Mouse (Mus musculus) forebrain, postnatal 0 days (tissue): ENCODE measurements at regions not wholly inside any gene's neighbourhood (a gene's known extent, or its start where the extent isn't known, plus 50 kb on each side); places are given as distances from the start of the nearest gene placed in this dataset.

Experiments used
- ATAC-seq: fragments of 200-750 bp; cut with Nextera tagmentation; 2 replicates; pipeline ENCODE4 v1.8.0; 2017; ENCODE audit warnings: mild to moderate bottlenecking, moderate library complexity
- DNase-seq: peaks from one replicate; pipeline ENCODE4 v3.0.0-alpha.2; 2015
- H3K27ac ChIP-seq: fragments of 300-500 bp; sonication (generic); 2 replicates; pipeline ENCODE4 v1.5.1; 2014; ENCODE audit warnings: low read depth, mild to moderate bottlenecking, antibody characterized with exemption, low read length, moderate library complexity, mixed read lengths
- H3K27me3 ChIP-seq: fragments of 300-500 bp; sonication (generic); 2 replicates; pipeline ENCODE4 v1.6.1; 2014; ENCODE audit warnings: mild to moderate bottlenecking, low read length, mixed read lengths; ENCODE audit not compliant: insufficient read depth
- H3K36me3 ChIP-seq: fragments of 300-500 bp; sonication (generic); 2 replicates; pipeline ENCODE4 v1.6.1; 2014; ENCODE audit warnings: mild to moderate bottlenecking, moderate library complexity; ENCODE audit not compliant: insufficient read depth
- H3K4me1 ChIP-seq: fragments of 300-500 bp; sonication (generic); 2 replicates; pipeline ENCODE4 v1.6.1; 2014; ENCODE audit warnings: antibody characterized with exemption; ENCODE audit not compliant: insufficient read depth
- H3K4me2 ChIP-seq: fragments of 300-500 bp; sonication (generic); 2 replicates; pipeline ENCODE4 v1.6.1; 2014; ENCODE audit warnings: low read depth, mild to moderate bottlenecking, moderate library complexity
- H3K4me3 ChIP-seq: fragments of 300-500 bp; sonication (generic); 2 replicates; pipeline ENCODE4 v1.5.1; 2014; ENCODE audit warnings: low read depth, low read length, mixed read lengths
- H3K9ac ChIP-seq: fragments of 300-500 bp; sonication (generic); 2 replicates; pipeline ENCODE4 v1.6.1; 2014; ENCODE audit warnings: mild to moderate bottlenecking
- H3K9me3 ChIP-seq: fragments of 300-500 bp; sonication (generic); 2 replicates; pipeline ENCODE4 v1.6.1; 2016; ENCODE audit warnings: low read length
- CTCF ChIP-seq: sonication (generic); IDR thresholded peaks from 2 replicates; pipeline ENCODE4 v1.5.1; 2016; ENCODE audit warnings: antibody characterized with exemption, control low read depth, low read depth
- WGBS: fragments of 180-500 bp; shearing (Covaris S2); extraction: QIAGEN DNeasy Blood & Tissue Kit; methylation state at CpG from one replicate; pipeline ENCODE4 v1.1.7; 2014; 5-methylcytosine and 5-hydroxymethylcytosine counted together

GRCm38 (mm10) chr15:19094061-19094810 is 275.5 kb downstream of the Cdh10 start:
- TF ChIP-seq CTCF = no peak
- no peak for DNase-seq
- no peak for ATAC-seq
- no peaks in the 10 kb centered on the region for H3K36me3 ChIP-seq
- H3K9me3 ChIP-seq = no peaks in the 10 kb centered on the region
- no peak overlapping the region for H3K4me2 ChIP-seq
- H3K4me3 ChIP-seq = no peak overlapping the region
- no peak overlapping the region for H3K9ac ChIP-seq
- no peaks in the 10 kb centered on the region for H3K4me1 ChIP-seq
- H3K27ac ChIP-seq = no peak overlapping the region
- H3K27me3 ChIP-seq = no peaks in the 10 kb centered on the region
- 85% methylated on average over 9 of the region's 9 CpGs for WGBS

GRCm38 (mm10) chr15:19114951-19115350 is 296.2 kb downstream of the Cdh10 start:
- Histone ChIP-seq H3K36me3 (no peaks in the 10 kb centered on the region), H3K9me3 (no peaks in the 10 kb centered on the region), H3K4me1 (no peaks in the 10 kb centered on the region), H3K4me3 (no peak overlapping the region), H3K9ac (no peak overlapping the region), H3K27me3 (no peaks in the 10 kb centered on the region), H3K4me2 (no peak overlapping the region), H3K27ac (no peak overlapping the region)
- no peak for TF ChIP-seq CTCF
- WGBS = 62% methylated on average over 1 of the region's 1 CpGs
- DNase-seq (peak; percentile 26), ATAC-seq (no peak)

GRCm38 (mm10) chr15:19118995-19119394 is 300.2 kb downstream of the Cdh10 start:
- Histone ChIP-seq H3K27ac (no peak overlapping the region), H3K4me1 (no peaks in the 10 kb centered on the region), H3K9me3 (no peaks in the 10 kb centered on the region), H3K36me3 (no peaks in the 10 kb centered on the region), H3K4me3 (no peak overlapping the region), H3K27me3 (no peaks in the 10 kb centered on the region), H3K9ac (no peak overlapping the region), H3K4me2 (no peak overlapping the region)
- 68% methylated on average over 2 of the region's 2 CpGs for WGBS
- DNase-seq (no peak), ATAC-seq (no peak)
- no peak for TF ChIP-seq CTCF

GRCm38 (mm10) chr15:19127454-19127853 is 308.7 kb downstream of the Cdh10 start:
- ATAC-seq = no peak
- H3K9me3 ChIP-seq = no peaks in the 10 kb centered on the region
- no peaks in the 10 kb centered on the region for H3K27me3 ChIP-seq
- H3K27ac ChIP-seq = no peak overlapping the region
- H3K4me1 ChIP-seq = no peaks in the 10 kb centered on the region
- no peak overlapping the region for H3K4me2 ChIP-seq
- no peaks in the 10 kb centered on the region for H3K36me3 ChIP-seq
- no peak for DNase-seq
- no peak overlapping the region for H3K4me3 ChIP-seq
- TF ChIP-seq CTCF = no peak
- no peak overlapping the region for H3K9ac ChIP-seq

GRCm38 (mm10) chr15:19129316-19129715 is 310.6 kb downstream of the Cdh10 start:
- no peaks in the 10 kb centered on the region for H3K27me3 ChIP-seq
- no peak for TF ChIP-seq CTCF
- H3K27ac ChIP-seq = no peak overlapping the region
- no peak overlapping the region for H3K4me2 ChIP-seq
- no peaks in the 10 kb centered on the region for H3K36me3 ChIP-seq
- H3K4me3 ChIP-seq = no peak overlapping the region
- H3K9ac ChIP-seq = no peak overlapping the region
- WGBS = 88% methylated on average over 1 of the region's 1 CpGs
- ATAC-seq (no peak), DNase-seq (no peak)
- H3K9me3 ChIP-seq = no peaks in the 10 kb centered on the region
- no peaks in the 10 kb centered on the region for H3K4me1 ChIP-seq

- no peaks in the 10 kb centered on the region for H3K27me3 ChIP-seq
- no peak for ATAC-seq
- TF ChIP-seq CTCF = 0 out of 2 replicates have a peak, but pooled peaks have one; percentile 26
- H3K9me3 ChIP-seq = no peaks in the 10 kb centered on the region
- H3K27ac ChIP-seq = no peak overlapping the region
- H3K4me3 ChIP-seq = no peak overlapping the region
- no peak overlapping the region for H3K4me2 ChIP-seq
- H3K36me3 ChIP-seq = no peaks in the 10 kb centered on the region
- DNase-seq = no peak
- no peak overlapping the region for H3K9ac ChIP-seq
- no peaks in the 10 kb centered on the region for H3K4me1 ChIP-seq
Observed at GRCm38 (mm10) chr15:19153682-19154081, 334.9 kb downstream of the Cdh10 start.

- no peak for TF ChIP-seq CTCF
- H3K4me3 ChIP-seq = no peak overlapping the region
- H3K9ac ChIP-seq = no peak overlapping the region
- WGBS = 45% methylated on average over 6 of the region's 6 CpGs
- 0 out of 2 replicates have a peak overlapping the region, but pooled peaks have one; percentile 59 for H3K27ac ChIP-seq
- no peak overlapping the region for H3K4me2 ChIP-seq
- peak; percentile 99 for ATAC-seq
- H3K36me3 ChIP-seq = no peaks in the 10 kb centered on the region
- no peaks in the 10 kb centered on the region for H3K27me3 ChIP-seq
- H3K4me1 ChIP-seq = no peaks in the 10 kb centered on the region
- no peaks in the 10 kb centered on the region for H3K9me3 ChIP-seq
- DNase-seq = peak; percentile 84
Observed at GRCm38 (mm10) chr15:19162119-19162888, 343.6 kb downstream of the Cdh10 start.
